Mouse (Mus musculus) granulocyte monocyte progenitor cell, adult 5-6 weeks (primary cell): ENCODE measurements at regions not wholly inside any gene's neighbourhood (a gene's known extent, or its start where the extent isn't known, plus 50 kb on each side); places are given as distances from the start of the nearest gene placed in this dataset.

Experiments used
- ATAC-seq: replicated peaks from 2 replicates; pipeline ENCODE4 v1.8.0; 2016; ENCODE audit warnings: mild to moderate bottlenecking, moderate TSS enrichment, inconsistent platforms; ENCODE audit not compliant: poor library complexity, severe bottlenecking

DNA sequence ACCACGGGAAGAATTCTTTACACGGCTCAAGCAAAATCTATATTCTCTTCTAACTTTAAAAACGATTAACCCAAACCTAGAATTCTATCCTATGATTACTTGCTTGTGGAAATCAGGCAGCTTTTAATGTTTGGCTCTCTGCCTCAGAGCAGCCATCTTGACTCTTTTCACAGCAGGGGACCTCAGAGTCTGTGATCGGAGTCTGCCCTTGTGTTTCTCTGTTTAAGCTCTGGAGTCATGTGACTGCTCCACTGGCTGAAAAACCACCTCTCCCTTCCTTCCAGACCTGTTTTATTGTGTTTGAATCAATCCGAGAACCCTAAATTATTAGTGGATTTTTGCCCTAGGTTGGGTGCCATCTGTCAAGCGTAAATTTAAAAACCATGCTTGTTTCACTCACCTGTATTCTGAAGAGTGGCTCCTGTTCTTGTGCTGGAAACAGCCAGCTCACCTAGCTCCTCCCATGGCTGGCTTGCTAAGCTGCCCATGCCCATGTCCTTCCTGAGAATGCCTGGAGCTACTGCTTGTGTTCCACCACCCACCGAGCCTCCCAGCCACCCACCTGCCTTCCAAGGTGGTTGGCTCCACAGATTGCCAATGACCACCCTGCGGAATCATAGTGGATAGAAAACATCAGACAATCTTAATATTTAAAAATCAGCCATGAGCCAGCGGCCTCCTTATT lies 62.6 kb downstream of the Perp start:
- ATAC-seq = no peak

DNA sequence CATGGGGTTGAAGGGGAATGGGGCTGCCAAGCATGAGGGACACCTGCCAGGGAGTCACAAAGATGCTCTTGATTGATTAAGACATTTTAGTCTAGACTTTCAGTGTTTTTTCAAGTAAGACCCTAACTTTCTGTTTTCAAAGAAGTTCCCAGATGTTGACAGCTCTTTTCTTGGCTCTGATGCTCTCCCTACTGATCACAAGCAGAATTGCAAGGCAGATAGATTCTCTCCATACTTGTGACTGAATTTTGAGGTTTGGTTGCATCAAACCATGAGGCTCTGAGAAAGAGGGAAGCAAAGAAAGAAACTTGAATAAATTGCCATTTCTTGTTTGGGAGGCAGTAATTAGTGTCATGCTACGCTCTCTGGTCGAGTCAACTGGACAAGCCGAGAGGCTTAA lies 64.5 kb downstream of the Perp start:
- peak; percentile 44; the same call in 1 of the 2 replicates for ATAC-seq

DNA sequence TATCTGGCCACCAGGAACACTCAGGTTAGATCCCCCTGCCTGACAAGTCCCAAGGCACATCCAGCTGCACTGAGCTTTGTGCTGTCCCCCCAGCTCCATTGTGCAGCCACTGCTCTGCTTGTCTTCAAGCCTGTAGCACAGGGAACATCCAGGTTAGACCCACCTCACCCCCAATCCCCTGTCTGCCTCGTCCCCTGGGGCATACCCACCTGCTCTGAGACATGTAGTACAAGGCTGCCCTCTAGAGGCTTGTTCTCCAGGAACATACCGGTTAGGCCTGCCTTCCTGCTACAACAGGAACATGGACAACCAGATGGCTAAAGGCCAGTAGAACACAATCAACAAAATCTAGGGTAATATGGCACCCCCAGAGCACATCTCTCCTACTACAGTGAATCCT lies 66.1 kb downstream of the Perp start:
- ATAC-seq = peak; percentile 69; the same call in 1 of the 2 replicates

DNA sequence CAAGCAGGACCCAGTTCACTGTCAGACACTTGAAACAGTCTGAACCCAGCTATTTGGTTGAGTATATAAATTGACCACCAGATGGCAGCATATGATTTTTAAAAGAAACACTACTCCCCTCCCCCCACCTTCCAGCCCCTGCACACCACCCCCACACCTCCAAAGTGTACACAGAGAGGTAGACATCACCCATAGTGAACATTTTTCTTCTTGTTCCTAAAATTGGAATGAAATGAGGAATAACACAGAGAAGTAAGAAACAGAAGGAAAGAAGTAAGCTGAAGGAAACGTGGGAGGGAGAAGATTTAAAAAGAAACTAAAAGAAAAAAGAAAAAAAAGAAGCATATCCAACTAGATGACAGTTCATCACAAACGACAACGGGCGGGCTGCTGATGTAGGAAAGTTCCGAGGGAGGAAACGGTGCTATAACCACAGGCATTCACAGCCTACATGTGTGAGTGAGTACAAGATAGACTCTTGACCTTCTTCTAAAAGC lies 72.3 kb downstream of the Perp start:
- ATAC-seq = peak; percentile 69

- ATAC-seq = no peak
Observed at GRCm38 (mm10) chr10:18923088-18923821, 78.4 kb downstream of the Perp start.

DNA sequence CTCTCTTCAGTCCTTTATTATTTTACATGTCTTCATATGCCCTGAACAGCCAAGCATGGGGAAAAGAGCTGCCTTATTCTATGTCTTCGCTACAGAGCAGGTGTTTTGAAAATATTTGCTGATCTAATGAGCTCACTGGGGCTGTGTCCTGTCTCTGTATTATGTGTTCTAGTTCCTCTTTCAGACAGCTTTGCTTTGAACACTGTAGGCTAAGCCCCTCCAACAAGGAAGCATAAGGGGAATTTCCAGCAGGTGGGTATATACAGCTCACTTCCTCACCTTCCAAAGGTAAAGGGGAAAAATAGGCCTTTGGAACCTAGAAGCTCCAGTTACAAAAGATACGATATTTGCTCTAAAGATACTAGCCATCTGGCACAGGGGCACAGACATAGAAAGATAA lies 83.0 kb downstream of the Perp start:
- ATAC-seq = peak; percentile 61

GRCm38 (mm10) chr10:18931344-18931743 lies 84.1 kb downstream of the Tnfaip3 start:
- peak; percentile 80 for ATAC-seq

DNA sequence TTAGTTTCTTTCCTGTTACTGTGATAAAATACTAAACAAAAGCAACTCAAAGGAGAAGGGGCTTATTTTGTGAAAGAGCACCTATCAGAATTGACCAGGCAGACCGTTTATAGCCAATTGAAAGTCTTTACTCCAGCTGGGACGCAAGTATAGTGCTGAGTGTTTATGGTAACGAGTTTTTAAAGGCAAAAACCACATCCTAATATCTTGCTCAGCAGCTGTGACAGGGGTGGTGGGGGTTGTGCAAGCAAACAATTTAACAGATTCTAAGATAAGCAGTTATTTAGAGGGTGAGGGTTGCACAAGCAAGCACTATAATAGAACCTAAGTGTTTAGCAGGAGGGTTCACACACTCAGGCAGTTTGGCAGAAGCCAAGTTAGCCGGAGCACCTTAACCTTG lies 74.0 kb downstream of the Tnfaip3 start:
- ATAC-seq = peak; percentile 67

GRCm38 (mm10) chr10:18941908-18942307 lies 73.5 kb downstream of the Tnfaip3 start:
- ATAC-seq = no peak

- peak; percentile 90 for ATAC-seq
Observed at GRCm38 (mm10) chr10:18943296-18944075, 72.0 kb downstream of the Tnfaip3 start.

- ATAC-seq = no peak
Observed at GRCm38 (mm10) chr10:18946727-18947126, 68.7 kb downstream of the Tnfaip3 start.
